Mouse (Mus musculus): ENCODE data around the gene Myo1c. TPM values are rescaled to one million over a fixed set of nuclear protein-coding genes. Genes with fewer than 3 reads are reported as not detected.

Gene Myo1c
- total RNA-seq (2021): 10 to 100 TPM; 87.9 to 88.1 TPM
- long read RNA-seq, experiment 1, full-length matches to known transcripts: 59 of 84 reads
- long read RNA-seq, experiment 1, partial matches to known transcripts: 20 of 84 reads
- long read RNA-seq, experiment 1, other reads (novel, unspliced or antisense): 5 of 84 reads
- long read RNA-seq, experiment 2, full-length matches to known transcripts: 86 of 132 reads
- long read RNA-seq, experiment 2, partial matches to known transcripts: 33 of 132 reads
- long read RNA-seq, experiment 2, other reads (novel, unspliced or antisense): 13 of 132 reads

- peak in 1 of 2 experiments; percentile 60 for DNase-seq (ENCODE audit: low spot score in 2 of 2)
Measured at GRCm38 (mm10) chr11:75650311-75650710, at the start of gene Myo1c. TSS of gene Myo1c (plus strand) at chr11:75650504.

GRCm38 (mm10) chr11:75604826-75605225 is 45.5 kb upstream of the Myo1c start:
- DNase-seq (ENCODE audit: low spot score in 2 of 2): no peak

GRCm38 (mm10) chr11:75605318-75605717 is 45.0 kb upstream of the Myo1c start:
- DNase-seq (ENCODE audit: low spot score in 2 of 2): no peak

GRCm38 (mm10) chr11:75608776-75609175 is 41.5 kb upstream of the Myo1c start:
- DNase-seq (ENCODE audit: low spot score in 2 of 2): no peak

- DNase-seq (ENCODE audit: low spot score in 2 of 2): no peak
Measured at GRCm38 (mm10) chr11:75610021-75610420, 40.3 kb upstream of the Myo1c start.

GRCm38 (mm10) chr11:75614769-75615168 is 35.5 kb upstream of the Myo1c start:
- no peak for DNase-seq (ENCODE audit: low spot score in 2 of 2)

GRCm38 (mm10) chr11:75615556-75615955 is 34.7 kb upstream of the Myo1c start:
- no peak for DNase-seq (ENCODE audit: low spot score in 2 of 2)

- no peak for DNase-seq (ENCODE audit: low spot score in 2 of 2)
Measured at GRCm38 (mm10) chr11:75619133-75619532, 31.2 kb upstream of the Myo1c start.

- DNase-seq (ENCODE audit: low spot score in 2 of 2): no peak
Measured at GRCm38 (mm10) chr11:75620136-75620780, 30.0 kb upstream of the Myo1c start.

- DNase-seq (ENCODE audit: low spot score in 2 of 2): no peak
Measured at GRCm38 (mm10) chr11:75621426-75621825, 28.9 kb upstream of the Myo1c start.

- no peak for DNase-seq (ENCODE audit: low spot score in 2 of 2)
Measured at GRCm38 (mm10) chr11:75622588-75623329, 27.5 kb upstream of the Myo1c start.

GRCm38 (mm10) chr11:75624102-75624554 is 26.2 kb upstream of the Myo1c start:
- DNase-seq (ENCODE audit: low spot score in 2 of 2): no peak

- no peak for DNase-seq (ENCODE audit: low spot score in 2 of 2)
Measured at GRCm38 (mm10) chr11:75625820-75626219, 24.5 kb upstream of the Myo1c start.

- DNase-seq (ENCODE audit: low spot score in 2 of 2): no peak
Measured at GRCm38 (mm10) chr11:75630098-75630497, 20.2 kb upstream of the Myo1c start.

- DNase-seq (ENCODE audit: low spot score in 2 of 2): peak; percentile 87 to 93
Measured at GRCm38 (mm10) chr11:75630645-75631229, 19.6 kb upstream of the Myo1c start, which contains the start of gene Inpp5k. TSS of gene Inpp5k (plus strand) at chr11:75630988.

GRCm38 (mm10) chr11:75631561-75632225 is 18.6 kb upstream of the Myo1c start:
- no peak for DNase-seq (ENCODE audit: low spot score in 2 of 2)

- no peak for DNase-seq (ENCODE audit: low spot score in 2 of 2)
Measured at GRCm38 (mm10) chr11:75632921-75633320, 17.4 kb upstream of the Myo1c start.

- no peak for DNase-seq (ENCODE audit: low spot score in 2 of 2)
Measured at GRCm38 (mm10) chr11:75634801-75635200, 15.5 kb upstream of the Myo1c start.

- DNase-seq (ENCODE audit: low spot score in 2 of 2): no peak
Measured at GRCm38 (mm10) chr11:75635315-75635714, 15.0 kb upstream of the Myo1c start.

GRCm38 (mm10) chr11:75643323-75643722 is 7.0 kb upstream of the Myo1c start:
- DNase-seq (ENCODE audit: low spot score in 2 of 2): no peak

GRCm38 (mm10) chr11:75644684-75645083 is 5.6 kb upstream of the Myo1c start:
- DNase-seq (ENCODE audit: low spot score in 2 of 2): no peak

All from gastrocnemius, postnatal 4 days (tissue).